Mouse (Mus musculus): Measurements from ENCODE around the gene Plcb4.

Gene Plcb4

DNA sequence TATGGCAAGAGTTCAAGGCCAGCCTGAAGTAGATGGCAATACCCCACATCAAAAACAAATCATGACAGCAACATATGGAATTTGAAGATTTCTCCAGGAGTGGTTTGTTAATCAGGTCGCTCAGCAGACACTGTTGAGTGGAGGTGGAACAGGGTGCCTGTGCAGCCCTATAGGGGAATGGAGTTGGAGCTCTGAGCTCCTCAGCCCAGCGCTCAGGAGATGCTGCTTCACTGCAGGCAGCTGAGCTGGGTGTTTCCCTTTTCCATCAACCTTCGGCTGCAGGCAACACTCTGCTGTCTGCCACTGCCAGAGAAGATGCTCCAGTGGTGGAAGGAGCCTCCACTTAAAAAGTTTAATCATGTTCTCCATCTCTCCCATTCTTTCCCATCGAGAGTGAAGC lies 149.5 kb downstream of the Plcb4 start:
- no peak for DNase-seq (ENCODE audit: low read depth, low spot score)

DNA sequence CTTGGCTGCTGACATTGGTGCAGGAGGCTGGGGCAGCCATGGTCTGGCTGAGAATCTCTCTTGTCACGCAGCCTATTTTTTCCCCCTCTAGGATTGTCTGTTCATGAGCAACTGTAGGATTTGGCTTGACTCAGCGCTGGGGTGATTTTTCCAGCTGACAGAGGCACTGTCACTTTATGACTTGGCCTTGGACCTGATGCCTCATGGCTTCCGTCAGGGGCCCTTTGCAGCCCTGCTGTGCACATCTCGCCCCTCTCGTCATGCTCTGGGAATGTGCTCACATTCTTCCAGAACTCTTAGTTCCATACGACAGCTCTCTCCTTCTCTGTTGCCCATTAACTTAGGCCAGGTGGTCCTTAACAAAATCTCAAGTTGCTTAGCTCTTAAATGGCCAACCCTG lies 152.0 kb downstream of the Plcb4 start:
- DNase-seq (ENCODE audit: low read depth, low spot score) = no peak

DNA sequence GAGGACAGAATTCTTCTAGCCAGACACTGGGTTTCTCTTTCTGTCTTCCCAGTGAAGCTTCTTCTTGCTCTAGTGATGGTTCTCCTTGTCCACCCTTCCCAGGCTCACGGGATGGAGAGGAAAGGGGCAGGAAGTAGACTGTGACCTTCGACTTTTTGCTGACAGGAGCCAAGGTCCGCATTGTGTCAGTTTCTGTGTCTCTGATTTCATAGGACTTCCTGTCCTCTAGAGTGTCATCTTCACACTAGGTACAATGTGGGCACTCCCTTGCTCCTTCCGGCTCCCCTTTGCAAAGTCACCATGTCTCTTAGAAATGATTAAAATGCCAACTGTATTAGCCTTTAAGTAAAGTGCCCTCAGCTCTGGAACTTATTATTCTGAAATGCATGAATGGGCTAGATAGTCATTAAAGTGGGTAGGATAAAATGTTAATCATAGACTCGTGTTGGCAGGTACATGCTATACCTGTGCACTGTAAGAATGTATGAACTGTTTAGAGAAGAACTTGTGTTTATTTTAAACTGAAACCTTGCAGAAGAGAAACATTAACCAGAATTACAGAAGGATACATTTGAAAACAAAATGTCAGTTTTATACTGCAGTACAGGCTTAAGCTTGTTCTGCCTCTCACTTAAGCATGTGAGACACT lies 152.8 kb downstream of the Plcb4 start:
- no peak for DNase-seq (ENCODE audit: low read depth, low spot score)

DNA sequence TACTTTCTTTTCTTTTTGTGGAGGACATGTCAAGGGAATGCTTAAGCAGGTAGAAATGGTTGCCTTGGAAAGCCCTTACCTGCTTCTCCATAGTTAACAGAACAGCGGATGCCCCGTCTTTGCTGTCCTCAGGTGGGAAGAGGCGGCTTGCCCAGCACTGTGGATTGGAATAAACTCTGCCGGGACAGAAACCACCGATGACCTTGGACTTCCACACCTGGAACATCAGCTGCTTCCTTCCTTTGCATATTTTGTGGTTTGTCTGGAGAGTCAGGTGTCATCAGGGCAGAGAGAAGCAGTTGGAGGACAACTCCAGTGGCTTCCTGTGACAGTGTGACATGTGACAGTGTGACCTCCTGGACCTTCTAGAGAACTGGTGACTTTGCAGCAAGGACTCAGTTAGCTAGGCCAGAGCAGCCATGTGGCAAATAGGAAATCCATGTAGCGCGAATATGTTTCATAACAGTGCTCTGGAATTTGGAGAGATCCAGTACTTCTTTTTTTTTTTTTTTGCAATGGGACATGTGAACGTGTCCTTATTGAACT lies 154.0 kb downstream of the Plcb4 start:
- no peak for DNase-seq (ENCODE audit: low read depth, low spot score)

DNA sequence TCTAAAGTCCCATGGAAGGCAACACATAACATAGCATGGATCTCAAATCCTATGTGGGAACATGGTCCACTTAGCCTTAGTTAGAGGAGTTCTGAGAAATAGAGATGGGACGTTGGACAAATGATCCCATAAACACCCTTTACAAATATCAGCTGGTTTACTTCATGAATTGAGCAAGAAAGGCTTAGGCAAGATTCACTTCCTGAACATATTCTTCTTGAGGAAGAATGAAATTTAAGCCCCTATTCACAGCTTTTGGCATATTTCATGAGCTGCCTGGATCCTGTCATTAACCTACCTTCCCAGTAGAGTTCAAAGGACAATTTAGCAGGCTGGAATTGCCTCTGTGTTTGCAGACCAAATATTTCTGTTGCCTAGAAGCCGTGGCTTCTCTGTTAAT lies 161.9 kb downstream of the Plcb4 start:
- no peak for DNase-seq (ENCODE audit: low read depth, low spot score)

DNA sequence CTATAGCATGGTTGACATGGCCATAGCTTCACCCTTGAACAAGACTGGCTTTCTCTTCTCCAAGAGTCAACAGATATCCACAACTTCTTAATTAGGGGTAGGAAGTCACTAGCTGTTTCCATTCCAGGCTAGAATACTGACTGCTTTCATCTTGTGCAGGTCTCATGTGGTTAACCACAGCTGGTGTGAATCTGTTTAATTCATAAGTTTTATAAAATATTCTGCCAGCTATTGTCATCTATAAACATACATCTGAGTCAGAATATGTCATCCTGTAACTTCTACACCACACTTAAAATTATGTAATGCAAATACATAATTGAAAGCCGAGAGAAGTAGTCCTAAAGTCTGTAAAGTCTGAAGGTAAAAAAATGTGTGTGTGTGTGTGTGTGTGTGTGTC lies 164.9 kb downstream of the Plcb4 start:
- no peak for DNase-seq (ENCODE audit: low read depth, low spot score)

DNA sequence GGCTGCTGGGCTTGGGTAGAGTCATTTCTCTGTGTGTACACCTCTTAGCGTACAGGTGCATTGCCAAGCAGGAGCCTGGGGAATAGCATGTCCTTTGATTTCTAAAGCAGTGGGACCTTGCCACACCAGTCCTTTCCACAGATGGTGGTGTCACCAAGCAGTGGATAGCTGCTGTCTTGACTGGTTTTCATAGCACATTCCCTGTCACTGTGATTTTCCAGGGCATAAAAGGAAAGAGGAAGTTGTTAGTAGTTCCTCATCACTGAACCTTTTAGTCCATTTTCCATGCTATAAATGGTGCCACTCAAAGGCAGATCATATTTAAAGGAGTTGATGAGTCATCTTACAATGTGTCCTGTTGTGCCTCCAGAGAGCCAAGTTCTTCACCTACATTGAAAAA lies 165.9 kb downstream of the Plcb4 start:
- no peak for DNase-seq (ENCODE audit: low read depth, low spot score)

DNA sequence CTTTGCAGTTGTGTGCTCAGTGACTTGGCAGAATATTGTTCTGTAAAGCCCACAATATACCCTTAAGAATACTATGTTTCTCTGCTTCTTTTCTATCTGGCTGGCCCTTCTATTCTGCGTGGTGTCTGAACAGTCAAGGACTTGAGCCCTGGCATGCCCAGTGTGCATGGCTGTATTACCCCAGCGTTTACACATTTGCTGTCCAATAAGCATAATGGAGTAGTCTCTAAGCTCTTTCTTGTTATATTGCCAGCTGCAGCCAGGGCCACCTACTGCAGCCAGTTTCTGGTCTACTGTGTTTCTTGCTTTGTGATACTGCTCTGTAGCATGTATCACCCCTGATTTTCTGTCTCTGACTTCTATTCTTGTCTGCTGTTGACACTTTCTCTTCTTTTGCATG lies 166.8 kb downstream of the Plcb4 start:
- no peak for DNase-seq (ENCODE audit: low read depth, low spot score)

DNA sequence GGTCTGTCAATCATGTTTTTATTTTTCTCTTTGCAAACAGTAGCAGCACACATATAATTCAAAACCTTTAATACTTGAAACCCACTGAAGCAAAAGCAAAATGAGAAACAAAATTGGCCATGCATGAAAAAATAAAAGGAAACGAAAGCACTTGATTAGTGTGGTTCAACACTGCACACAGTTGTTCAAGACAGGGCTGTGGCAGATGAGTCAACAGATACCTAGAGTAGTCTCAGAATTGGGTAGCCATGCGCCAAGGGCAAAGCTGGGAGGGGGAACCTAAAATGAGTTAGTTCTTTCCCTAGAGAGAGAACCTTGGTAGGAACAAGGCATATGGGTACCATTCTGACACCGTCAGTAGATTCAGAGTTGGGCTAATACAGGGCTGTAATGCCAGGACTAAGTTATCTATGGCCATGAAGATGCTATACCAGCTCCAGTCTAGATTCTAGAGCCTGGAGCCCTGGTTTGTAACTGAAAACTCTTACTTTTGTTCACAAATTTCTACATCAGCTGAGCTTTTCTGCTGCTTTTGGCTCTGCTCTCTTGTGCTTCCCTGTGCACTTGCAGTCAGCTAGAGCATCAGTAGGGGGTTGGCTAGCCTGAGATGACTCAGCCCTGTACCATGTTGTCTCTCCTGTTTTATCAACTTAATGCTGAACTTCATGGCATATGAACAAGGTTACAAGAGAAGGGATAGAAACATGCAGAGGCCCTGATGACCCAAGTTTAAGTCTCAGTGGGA lies 168.0 kb downstream of the Plcb4 start:
- no peak for DNase-seq (ENCODE audit: low read depth, low spot score)

DNA sequence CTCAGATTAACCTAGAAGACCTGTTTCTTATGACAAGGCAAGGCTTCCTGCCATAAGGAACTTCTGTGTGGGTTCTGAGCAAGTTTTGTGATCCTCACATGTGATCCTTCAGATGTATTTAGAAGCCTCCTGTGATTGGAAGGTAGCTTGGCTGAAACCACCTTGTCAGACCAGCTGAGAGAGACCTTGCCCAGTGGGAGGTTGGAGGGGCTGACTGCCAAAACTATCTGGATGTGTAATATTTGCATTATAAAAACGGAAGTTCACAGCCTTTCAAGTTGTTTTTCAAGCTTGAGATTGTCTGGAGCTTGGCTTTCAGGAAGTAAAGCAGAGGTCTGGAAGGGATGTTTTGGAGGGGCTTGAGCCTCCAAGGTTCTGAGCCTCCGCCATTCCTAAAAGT lies 169.6 kb downstream of the Plcb4 start:
- no peak for DNase-seq (ENCODE audit: low read depth, low spot score)

DNA sequence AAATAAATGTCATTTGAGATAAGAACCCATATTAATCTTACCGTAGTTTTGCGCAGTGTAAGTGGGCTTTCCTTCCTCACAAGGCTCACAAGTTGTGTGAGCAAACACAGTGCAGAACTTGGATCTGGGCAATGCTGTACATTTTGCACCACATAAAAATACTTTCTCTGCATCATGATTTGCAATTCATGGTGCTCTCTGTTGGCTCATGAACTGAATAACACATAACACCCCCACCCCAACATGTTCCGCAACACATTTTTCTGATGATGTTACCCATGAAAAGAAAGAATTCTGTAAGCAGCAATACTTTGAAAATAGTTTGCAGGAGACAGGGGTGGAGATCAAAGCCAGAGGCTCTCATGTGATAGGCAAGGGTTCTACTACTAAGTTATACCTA lies 174.9 kb downstream of the Plcb4 start:
- no peak for DNase-seq (ENCODE audit: low read depth, low spot score)

DNA sequence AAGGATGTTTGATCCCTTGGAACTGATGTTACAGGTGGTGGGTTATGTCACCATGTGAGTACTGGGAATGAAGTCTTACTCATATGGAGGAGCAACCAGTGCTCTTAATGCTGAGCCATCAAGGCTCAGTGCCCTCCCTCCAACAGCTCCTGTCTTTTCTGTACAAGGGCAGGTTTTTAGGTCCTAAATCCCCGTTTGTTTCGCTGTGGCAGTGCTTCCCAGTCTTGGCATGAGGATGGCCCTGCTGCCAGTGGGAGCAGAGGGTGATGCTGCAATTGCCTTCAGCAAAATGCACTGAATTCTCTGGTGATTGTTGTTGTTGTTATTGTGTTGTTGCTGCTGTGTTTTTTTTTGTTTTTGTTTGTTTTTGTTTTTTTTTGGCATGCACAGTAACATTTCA lies 175.6 kb downstream of the Plcb4 start:
- DNase-seq (ENCODE audit: low read depth, low spot score) = no peak

DNA sequence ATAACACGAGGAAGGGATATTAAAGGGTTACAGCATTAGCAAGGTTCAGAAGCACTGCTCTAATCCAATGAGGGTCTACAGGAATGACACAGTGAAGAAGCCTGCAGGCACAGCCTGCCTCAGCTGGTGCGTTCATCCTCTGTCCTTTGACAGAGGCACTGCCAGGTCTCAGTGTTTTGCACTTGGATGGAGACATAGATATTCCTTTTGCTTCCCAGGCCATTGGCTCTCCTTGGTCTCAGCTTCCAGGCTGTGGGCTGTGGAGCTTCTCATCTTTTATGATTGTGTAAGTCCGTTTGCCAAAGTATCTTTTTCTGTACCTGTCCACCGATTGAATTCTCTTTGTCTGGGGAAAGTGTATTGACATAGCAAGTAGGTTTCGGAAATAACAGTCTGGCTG lies 177.1 kb downstream of the Plcb4 start:
- no peak for DNase-seq (ENCODE audit: low read depth, low spot score)

DNA sequence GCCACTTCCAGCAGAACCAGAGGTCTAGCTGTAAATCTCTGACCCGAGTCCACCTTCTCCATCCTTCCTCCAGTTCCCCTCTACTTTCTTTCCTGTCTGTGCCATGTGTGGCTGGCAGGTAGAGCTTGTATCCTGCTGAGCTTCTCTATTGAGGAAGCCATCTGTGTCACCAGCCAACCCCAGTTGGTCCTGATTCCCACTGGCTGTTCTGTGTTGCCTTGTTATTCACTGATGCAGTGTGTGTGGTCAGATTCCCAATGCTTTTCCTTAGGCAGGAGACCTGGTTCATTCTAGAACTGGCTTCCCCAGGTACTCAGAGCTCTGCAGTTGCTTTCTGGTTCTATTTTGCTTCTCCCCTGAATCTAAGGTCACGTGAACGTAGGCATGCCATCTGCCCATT lies 177.6 kb downstream of the Plcb4 start:
- DNase-seq (ENCODE audit: low read depth, low spot score) = no peak

DNA sequence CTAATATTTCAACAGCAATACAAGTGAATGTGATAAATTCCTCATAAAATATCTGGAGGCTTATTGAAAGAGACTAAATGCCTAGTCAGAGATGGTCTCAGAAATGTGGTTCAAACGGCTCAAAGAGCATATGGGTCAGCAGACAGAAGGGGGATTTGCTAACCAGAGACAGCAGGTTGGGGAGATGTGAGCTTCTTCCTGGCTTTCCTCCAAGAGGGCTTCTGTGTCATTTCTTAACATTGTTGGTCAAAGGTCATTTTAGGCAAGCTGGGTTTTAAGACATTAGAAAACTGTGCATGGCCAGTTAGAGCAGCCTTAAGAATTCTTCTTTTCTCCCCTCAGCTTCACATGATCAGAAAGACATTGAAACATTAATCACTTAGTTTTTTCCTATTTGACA lies 178.9 kb downstream of the Plcb4 start:
- DNase-seq (ENCODE audit: low read depth, low spot score) = no peak

DNA sequence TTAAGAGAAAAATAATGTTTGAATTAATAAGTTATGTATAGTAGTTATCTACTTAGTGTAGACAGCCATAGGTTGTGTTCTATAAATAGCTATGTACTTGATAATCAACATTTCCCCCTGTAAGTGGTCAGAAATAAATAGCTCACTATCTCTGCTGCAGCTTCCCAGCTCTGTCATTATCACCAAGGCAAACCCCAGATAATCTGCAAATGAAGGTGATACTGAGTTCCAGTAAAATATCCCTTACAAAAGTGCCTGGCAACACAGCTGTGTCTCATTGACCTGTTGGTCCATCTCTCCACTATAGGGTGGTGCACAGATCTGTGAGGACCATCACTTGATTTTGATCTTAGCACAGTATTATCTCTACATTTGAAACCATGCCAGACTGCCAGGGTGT lies 179.3 kb downstream of the Plcb4 start:
- DNase-seq (ENCODE audit: low read depth, low spot score) = no peak

DNA sequence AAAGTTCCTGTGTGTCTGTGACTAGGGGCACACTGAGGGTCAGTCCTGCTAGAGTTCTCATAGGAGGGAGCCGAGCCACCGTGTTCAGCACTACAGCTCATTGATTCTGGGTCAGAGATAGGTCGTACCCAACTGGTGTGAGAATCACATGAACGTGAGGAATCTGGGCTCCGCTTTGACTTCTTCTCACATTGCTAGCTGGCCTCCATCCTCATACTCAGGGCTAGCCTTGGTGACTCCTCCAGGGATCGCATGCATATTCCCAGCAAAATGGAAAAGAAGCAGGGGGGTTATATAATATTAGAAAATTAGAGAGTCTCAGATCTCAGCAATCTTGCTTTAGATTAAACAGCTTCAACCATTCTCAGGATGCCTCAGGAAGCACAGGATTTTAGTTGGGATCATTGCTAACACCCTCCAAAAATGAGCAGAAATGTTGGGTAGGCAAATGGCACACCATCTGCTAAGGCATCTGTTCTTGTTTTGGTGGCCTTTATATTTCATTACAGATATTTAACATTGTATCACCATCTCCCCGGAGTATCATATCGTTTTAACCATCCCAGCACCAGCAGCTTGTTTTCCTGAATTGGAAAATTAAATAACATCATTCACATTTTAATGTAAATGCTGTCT lies 180.0 kb downstream of the Plcb4 start:
- no peak for DNase-seq (ENCODE audit: low read depth, low spot score)

DNA sequence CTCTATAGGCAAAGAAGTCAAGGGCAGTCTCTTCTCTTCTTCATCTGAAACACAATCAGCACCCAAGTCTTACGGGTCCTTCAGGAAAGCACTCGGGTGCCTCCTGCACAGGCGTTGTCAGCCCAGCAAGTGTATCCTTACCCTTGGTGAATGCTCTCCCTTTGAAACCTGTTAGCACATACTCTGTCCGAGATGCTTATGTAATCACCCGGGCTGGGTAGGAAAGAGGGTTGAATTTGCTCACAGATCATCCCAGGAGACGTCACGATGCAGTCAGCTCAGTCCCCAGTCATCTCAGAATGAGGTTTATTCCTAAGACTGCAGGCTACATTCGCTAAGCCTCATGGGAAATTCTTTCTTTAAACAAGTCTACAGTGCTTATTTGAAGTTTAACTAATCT lies 184.9 kb downstream of the Plcb4 start:
- no peak for DNase-seq (ENCODE audit: low read depth, low spot score)

DNA sequence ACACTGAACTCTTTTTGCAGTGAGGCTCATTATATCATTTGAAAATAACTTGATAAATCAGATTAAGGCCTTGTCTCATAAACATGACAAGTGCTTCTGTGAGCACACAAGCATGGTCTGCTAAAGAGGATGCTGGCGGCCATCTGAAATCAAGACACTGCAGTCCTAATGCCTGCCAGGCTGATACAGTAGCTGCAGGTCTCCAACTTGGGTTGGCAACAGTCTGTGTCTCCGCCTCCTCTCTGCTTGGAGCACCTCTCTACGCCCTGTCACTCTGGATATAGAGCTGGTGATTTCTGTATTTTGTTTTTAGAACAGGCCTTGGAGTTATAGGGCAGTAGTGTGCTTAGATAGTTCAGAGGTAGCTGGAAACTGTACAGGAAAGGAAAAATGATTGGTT lies 188.1 kb downstream of the Plcb4 start:
- DNase-seq (ENCODE audit: low read depth, low spot score) = no peak

DNA sequence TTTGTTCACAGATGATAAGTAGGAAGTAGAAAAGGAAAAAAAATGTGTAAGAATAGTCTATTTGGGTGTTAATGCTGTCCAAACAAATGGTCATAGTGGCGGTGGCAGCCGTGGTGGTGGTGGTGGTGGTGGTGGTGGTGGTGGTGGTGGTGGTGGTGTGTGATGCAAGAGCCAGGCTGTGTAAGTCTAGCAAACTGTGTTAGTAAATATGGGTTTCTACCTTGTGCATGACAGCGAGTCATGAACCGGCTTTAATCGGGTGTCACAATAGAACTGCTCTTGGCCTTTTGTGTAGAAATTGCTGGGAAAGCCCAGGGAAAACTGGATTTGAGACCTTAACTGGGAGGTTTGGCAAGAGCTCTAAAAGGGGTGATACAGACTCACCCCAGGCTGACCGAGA lies 188.9 kb downstream of the Plcb4 start:
- DNase-seq (ENCODE audit: low read depth, low spot score) = no peak

DNA sequence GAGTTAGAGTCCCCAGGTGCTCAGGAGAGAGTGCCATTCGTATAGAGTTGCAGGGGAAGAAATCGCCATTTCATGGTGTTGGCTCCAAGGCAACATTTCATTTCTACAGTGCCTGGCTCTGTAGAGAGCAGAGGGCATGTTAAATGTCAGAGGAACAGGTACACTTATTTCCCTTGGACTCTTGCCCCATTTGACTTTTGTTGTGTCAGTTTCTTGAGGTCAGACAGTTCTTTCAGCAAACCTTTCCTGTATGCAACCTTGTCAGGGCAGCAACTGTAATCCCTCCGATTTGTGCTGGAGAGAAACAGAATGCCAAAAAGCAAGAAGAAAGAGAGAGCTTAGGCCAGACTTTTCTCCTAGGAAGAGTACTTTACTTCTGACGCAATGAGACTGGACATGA lies 189.4 kb downstream of the Plcb4 start:
- no peak for DNase-seq (ENCODE audit: low read depth, low spot score)

DNA sequence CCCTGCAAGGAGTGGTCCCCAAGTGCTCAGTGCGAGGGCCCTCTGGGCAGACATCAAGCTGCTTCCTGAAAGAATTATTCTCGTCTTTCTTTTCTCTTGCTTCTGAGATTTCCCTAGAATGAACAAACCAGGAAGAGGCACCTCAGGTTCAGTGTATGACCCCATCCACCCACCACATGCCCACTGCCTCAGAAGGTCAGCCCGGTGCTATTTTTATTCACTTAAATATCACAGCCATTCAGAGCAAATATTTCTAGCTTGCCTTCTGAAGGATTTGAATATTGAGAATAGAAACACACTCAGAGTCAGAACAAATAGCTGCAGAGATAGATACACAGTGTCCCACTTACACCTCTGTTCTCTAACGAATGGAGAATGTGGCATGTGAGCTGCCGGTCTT lies 193.2 kb downstream of the Plcb4 start:
- DNase-seq (ENCODE audit: low read depth, low spot score) = no peak

DNA sequence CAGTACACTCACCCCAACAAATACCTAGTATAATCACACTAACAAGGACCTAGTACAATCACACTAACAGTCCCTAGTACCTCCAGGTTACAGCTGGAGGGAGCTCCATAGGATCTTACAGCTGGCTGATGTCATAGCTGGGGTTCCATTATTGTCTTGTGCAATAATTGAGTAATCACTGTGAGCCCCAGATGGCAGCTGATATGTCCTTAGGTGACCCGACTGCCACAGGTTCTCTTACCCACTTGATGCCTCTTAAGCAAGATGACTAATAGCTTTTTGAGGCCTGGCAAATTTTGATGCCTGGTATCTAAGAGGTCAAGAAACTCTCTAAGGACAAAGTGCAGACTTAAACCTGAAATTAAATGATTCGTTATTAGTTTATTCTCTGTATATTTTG lies 194.3 kb downstream of the Plcb4 start:
- no peak for DNase-seq (ENCODE audit: low read depth, low spot score)

All from embryo, embryonic 11.5 days (tissue).